Mouse (Mus musculus) kidney, postnatal 0 days (tissue): ENCODE measurements at regions not wholly inside any gene's neighbourhood (a gene's known extent, or its start where the extent isn't known, plus 50 kb on each side); places are given as distances from the start of the nearest gene placed in this dataset.

Experiments used
- ATAC-seq: fragments of 200-750 bp; cut with Nextera tagmentation; replicated peaks from 2 replicates; pipeline ENCODE4 v1.8.0; 2017; ENCODE audit warnings: low read depth, moderate number of reproducible peaks, moderate TSS enrichment, moderate library complexity; ENCODE audit not compliant: low FRiP score
- DNase-seq: peaks from one replicate; pipeline ENCODE4 v3.0.0-alpha.2; 2016; ENCODE audit warnings: low spot score
- H3K27ac ChIP-seq: fragments of 300-500 bp; sonication (generic); 2 replicates; pipeline ENCODE4 v1.5.1; 2014; ENCODE audit warnings: mild to moderate bottlenecking
- H3K27me3 ChIP-seq: fragments of 300-500 bp; sonication (generic); 2 replicates; pipeline ENCODE4 v1.6.1; 2014; ENCODE audit warnings: low read length, mixed read lengths; ENCODE audit not compliant: insufficient read depth
- H3K36me3 ChIP-seq: fragments of 300-500 bp; sonication (generic); 2 replicates; pipeline ENCODE4 v1.6.1; 2014; ENCODE audit warnings: low read length, mixed read lengths; ENCODE audit not compliant: insufficient read depth
- H3K4me1 ChIP-seq: fragments of 300-500 bp; sonication (generic); replicated peaks from 2 replicates; pipeline ENCODE4 v1.6.1; 2014; ENCODE audit warnings: antibody characterized with exemption, low read length, mixed read lengths; ENCODE audit not compliant: insufficient read depth
- H3K4me2 ChIP-seq: fragments of 300-500 bp; sonication (generic); 2 replicates; pipeline ENCODE4 v1.6.1; 2014; ENCODE audit warnings: mild to moderate bottlenecking, low read length, moderate library complexity, mixed read lengths
- H3K4me3 ChIP-seq: fragments of 300-500 bp; sonication (generic); replicated peaks from 2 replicates; pipeline ENCODE4 v1.5.1; 2014; ENCODE audit warnings: low read depth, low read length
- H3K9ac ChIP-seq: fragments of 300-500 bp; sonication (generic); 2 replicates; pipeline ENCODE4 v1.6.1; 2014; ENCODE audit warnings: low read depth, low read length
- H3K9me3 ChIP-seq: fragments of 300-500 bp; sonication (generic); replicated peaks from 2 replicates; pipeline ENCODE4 v1.6.1; 2016; ENCODE audit warnings: low read length, inconsistent platforms, mixed read lengths
- CTCF ChIP-seq: IDR thresholded peaks from 2 replicates; pipeline ENCODE4 v1.5.1; 2016; ENCODE audit warnings: antibody characterized with exemption, low read depth, mild to moderate bottlenecking, moderate library complexity
- WGBS: fragments of 180-500 bp; shearing (Covaris S2); extraction: QIAGEN DNeasy Blood & Tissue Kit; methylation state at CpG from one replicate; pipeline ENCODE4 v1.1.7; 2014; 5-methylcytosine and 5-hydroxymethylcytosine counted together

GRCm38 (mm10) chr2:147899236-147899635 is 147.5 kb downstream of the Foxa2 start:
- H3K27ac ChIP-seq: no peak overlapping the region
- H3K4me1 ChIP-seq: no peaks in the 10 kb centered on the region
- WGBS: 84% methylated on average over 1 of the region's 1 CpGs
- TF ChIP-seq CTCF: no peak
- H3K27me3 ChIP-seq: no peaks in the 10 kb centered on the region
- no peak overlapping the region for H3K9ac ChIP-seq
- no peaks in the 10 kb centered on the region for H3K9me3 ChIP-seq
- no peaks in the 10 kb centered on the region for H3K36me3 ChIP-seq
- H3K4me3 ChIP-seq: no peak overlapping the region
- DNase-seq (no peak), ATAC-seq (no peak)
- no peak overlapping the region for H3K4me2 ChIP-seq

GRCm38 (mm10) chr2:147895691-147896090 is 151.1 kb downstream of the Foxa2 start:
- Histone ChIP-seq H3K4me3 (no peak overlapping the region), H3K36me3 (no peaks in the 10 kb centered on the region), H3K9ac (no peak overlapping the region), H3K27me3 (no peaks in the 10 kb centered on the region), H3K9me3 (no peaks in the 10 kb centered on the region), H3K4me1 (no peaks in the 10 kb centered on the region), H3K27ac (no peak overlapping the region), H3K4me2 (no peak overlapping the region)
- ATAC-seq (no peak), DNase-seq (peak; percentile 71)
- whole genome bisulfite sequencing: 0% methylated on average over 1 of the region's 1 CpGs
- TF ChIP-seq CTCF: peak; percentile 84

GRCm38 (mm10) chr2:147894213-147894612 is 152.6 kb downstream of the Foxa2 start:
- 36% methylated on average over 1 of the region's 1 CpGs for WGBS
- no peak for TF ChIP-seq CTCF
- no peak overlapping the region for H3K9ac ChIP-seq
- no peaks in the 10 kb centered on the region for H3K36me3 ChIP-seq
- no peaks in the 10 kb centered on the region for H3K9me3 ChIP-seq
- no peak for ATAC-seq
- no peak overlapping the region for H3K4me2 ChIP-seq
- no peak overlapping the region for H3K4me3 ChIP-seq
- no peak for DNase-seq
- H3K27me3 ChIP-seq: no peaks in the 10 kb centered on the region
- no peaks in the 10 kb centered on the region for H3K4me1 ChIP-seq
- H3K27ac ChIP-seq: no peak overlapping the region

GRCm38 (mm10) chr2:147886191-147886590 is 160.6 kb downstream of the Foxa2 start:
- H3K36me3 ChIP-seq: no peaks in the 10 kb centered on the region
- 34% methylated on average over 6 of the region's 6 CpGs for WGBS
- H3K4me3 ChIP-seq: no peak overlapping the region
- no peaks in the 10 kb centered on the region for H3K27me3 ChIP-seq
- no peaks in the 10 kb centered on the region for H3K4me1 ChIP-seq
- H3K9ac ChIP-seq: no peak overlapping the region
- no peak overlapping the region for H3K4me2 ChIP-seq
- DNase-seq: no peak
- no peaks in the 10 kb centered on the region for H3K9me3 ChIP-seq
- no peak for ATAC-seq
- no peak for TF ChIP-seq CTCF
- H3K27ac ChIP-seq: no peak overlapping the region

- Histone ChIP-seq H3K4me1 (peaks cover 7% of the 10 kb centered on the region; the same call in 1 of the 2 replicates), H3K9ac (no peak overlapping the region), H3K9me3 (no peaks in the 10 kb centered on the region), H3K27ac (no peak overlapping the region), H3K36me3 (no peaks in the 10 kb centered on the region), H3K27me3 (0 out of 2 replicates have a peak, but pooled peaks cover 3% of the 10 kb centered on the region), H3K4me3 (no peak overlapping the region), H3K4me2 (peak overlapping the region; percentile 52; the same call in 1 of the 2 replicates)
- WGBS: 8% methylated on average over 13 of the region's 13 CpGs
- no peak for ATAC-seq
- DNase-seq: peak; percentile 18
- TF ChIP-seq CTCF: no peak
These were observed 168.9 kb downstream of the Foxa2 start for GRCm38 (mm10) chr2:147877907-147878306.

GRCm38 (mm10) chr2:147877543-147877904 is 169.2 kb downstream of the Foxa2 start:
- Histone ChIP-seq H3K27me3 (0 out of 2 replicates have a peak, but pooled peaks cover 3% of the 10 kb centered on the region), H3K4me3 (peak overlapping the region; percentile 37), H3K4me1 (peaks cover 7% of the 10 kb centered on the region; the same call in 1 of the 2 replicates), H3K27ac (no peak overlapping the region), H3K36me3 (no peaks in the 10 kb centered on the region), H3K9ac (no peak overlapping the region), H3K9me3 (no peaks in the 10 kb centered on the region), H3K4me2 (peak overlapping the region; percentile 52)
- 7% methylated on average over 4 of the region's 4 CpGs for WGBS
- DNase-seq (peak; percentile 8), ATAC-seq (no peak)
- no peak for TF ChIP-seq CTCF
